Mouse (Mus musculus) embryonic facial prominence, embryonic 10.5 days (tissue): ENCODE results near the gene Cfc1. TPM values are rescaled to one million over a fixed set of nuclear protein-coding genes. Genes with fewer than 3 reads are reported as not detected.
"Not testable (repeated sequence)": the region's sequence is repeated elsewhere in the genome, so short reads cannot be mapped to it uniquely, and the experiment has no call there.

ENCODE experiments used
- DNase-seq: peaks from one replicate; pipeline ENCODE4 v3.0.0-alpha.2; 2017; ENCODE audit warnings: low spot score
- H3K27ac ChIP-seq: fragments of 300-500 bp; sonication (generic); replicated peaks from 2 replicates; pipeline ENCODE4 v1.5.1; 2016; ENCODE audit warnings: mild to moderate bottlenecking
- H3K27me3 ChIP-seq: fragments of 300-500 bp; sonication (generic); replicated peaks from 2 replicates; pipeline ENCODE4 v1.6.1; 2016; ENCODE audit warnings: low read depth, mild to moderate bottlenecking; ENCODE audit not compliant: poor library complexity, severe bottlenecking
- H3K36me3 ChIP-seq: fragments of 300-500 bp; sonication (generic); replicated peaks from 2 replicates; pipeline ENCODE4 v1.6.1; 2016; ENCODE audit warnings: mild to moderate bottlenecking, moderate library complexity
- H3K4me1 ChIP-seq: fragments of 300-500 bp; sonication (generic); 2 replicates; pipeline ENCODE4 v1.6.1; 2016
- H3K4me3 ChIP-seq: fragments of 300-500 bp; sonication (generic); 2 replicates; pipeline ENCODE4 v1.5.1; 2016; ENCODE audit warnings: mild to moderate bottlenecking, moderate library complexity
- H3K9me3 ChIP-seq: fragments of 300-500 bp; sonication (generic); 2 replicates; pipeline ENCODE4 v1.6.1; 2016; ENCODE audit warnings: mild to moderate bottlenecking
- WGBS: fragments of 180-500 bp; shearing (Covaris S2); methylation state at CpG from one replicate; pipeline ENCODE4 v1.1.7; 2016; 5-methylcytosine and 5-hydroxymethylcytosine counted together
- polyA plus RNA-seq: library from polyadenylated mRNA; unstranded; fragments of >200 nt; fragmentation: Nextera tagmentation; extraction: Ambion mirVana; gene quantifications from 2 replicates; pipeline ENCODE4 v1.2.1, GENCODE M21; 2016

Cfc1 gene
- polyA plus RNA-seq, 1 experiment from 2014 or later = 0.29 TPM

DNA sequence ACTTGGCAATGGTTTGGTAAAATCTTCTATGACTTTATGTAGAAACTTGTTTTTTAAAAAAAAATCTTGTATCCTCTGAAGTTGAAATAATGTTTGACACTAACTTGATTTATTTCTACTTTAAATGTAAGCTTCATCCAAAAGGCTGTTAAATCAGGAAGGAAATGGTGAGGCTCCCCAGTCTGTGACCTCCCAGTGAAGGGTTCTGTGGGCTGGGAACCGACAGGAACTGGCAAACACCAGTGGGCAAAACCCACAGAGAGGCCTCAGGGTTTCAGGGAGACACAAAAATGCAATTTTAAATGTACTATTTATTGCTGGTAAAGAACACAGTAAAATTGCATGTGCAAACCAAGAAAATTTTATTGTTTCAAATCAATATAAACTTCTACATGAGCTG is 17.7 kb upstream of the Cfc1 start:
- not testable (repeated sequence) for H3K4me1 ChIP-seq, H3K4me3 ChIP-seq, H3K27me3 ChIP-seq, H3K27ac ChIP-seq, DNase-seq, H3K9me3 ChIP-seq, H3K36me3 ChIP-seq
- 74% methylated on average over 1 of the region's 1 CpGs for WGBS

GRCm38 (mm10) chr1:34518259-34518658 is 17.2 kb upstream of the Cfc1 start:
- H3K36me3 ChIP-seq = no peaks in the 10 kb centered on the region
- H3K27me3 ChIP-seq = no peaks in the 10 kb centered on the region
- no peak for DNase-seq
- no peaks in the 10 kb centered on the region for H3K9me3 ChIP-seq
- 63% methylated on average over 1 of the region's 1 CpGs for WGBS
- H3K4me3 ChIP-seq = no peak overlapping the region
- H3K4me1 ChIP-seq = no peaks in the 10 kb centered on the region
- H3K27ac ChIP-seq = no peak overlapping the region

DNA sequence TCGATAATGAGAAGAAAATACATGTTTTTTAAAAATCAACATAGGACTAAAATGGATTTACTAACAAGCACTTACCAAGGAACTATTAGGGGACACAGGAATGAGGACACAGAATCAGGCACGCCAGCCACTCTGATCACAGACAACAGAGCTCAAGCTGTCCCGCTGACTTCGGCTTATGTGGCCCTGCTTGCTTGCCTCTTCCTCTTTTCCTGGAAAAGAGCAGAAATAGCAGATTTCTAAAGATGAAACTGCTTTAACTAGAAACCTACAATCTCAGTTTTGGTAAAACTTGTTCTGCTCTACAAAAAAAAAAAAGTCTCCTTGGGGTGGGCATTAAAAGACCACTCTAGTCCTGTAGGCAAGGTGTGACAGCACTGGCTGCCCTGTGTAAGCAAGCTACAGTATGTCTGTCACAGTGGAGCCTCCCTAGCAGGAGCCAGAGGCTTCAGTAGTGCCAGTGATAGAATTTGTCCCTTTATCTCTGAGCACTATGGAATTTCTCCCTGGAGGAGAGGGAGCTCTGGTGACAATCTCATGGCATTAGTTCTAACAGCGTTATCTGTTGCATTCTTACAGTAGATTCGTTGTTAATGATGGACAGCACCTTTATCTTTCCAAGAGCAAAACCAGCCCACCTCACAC is 13.1 kb upstream of the Cfc1 start:
- H3K27me3 ChIP-seq = no peaks in the 10 kb centered on the region
- no peak overlapping the region for H3K4me3 ChIP-seq
- WGBS = 87% methylated on average over 6 of the region's 6 CpGs
- no peaks in the 10 kb centered on the region for H3K36me3 ChIP-seq
- no peak for DNase-seq
- H3K9me3 ChIP-seq = no peaks in the 10 kb centered on the region
- H3K4me1 ChIP-seq = no peaks in the 10 kb centered on the region
- no peak overlapping the region for H3K27ac ChIP-seq

- WGBS = 87% methylated on average over 3 of the region's 3 CpGs
- DNase-seq = no peak
- no peaks in the 10 kb centered on the region for H3K36me3 ChIP-seq
These were observed 12.6 kb upstream of the Cfc1 start for GRCm38 (mm10) chr1:34522850-34523244.

DNA sequence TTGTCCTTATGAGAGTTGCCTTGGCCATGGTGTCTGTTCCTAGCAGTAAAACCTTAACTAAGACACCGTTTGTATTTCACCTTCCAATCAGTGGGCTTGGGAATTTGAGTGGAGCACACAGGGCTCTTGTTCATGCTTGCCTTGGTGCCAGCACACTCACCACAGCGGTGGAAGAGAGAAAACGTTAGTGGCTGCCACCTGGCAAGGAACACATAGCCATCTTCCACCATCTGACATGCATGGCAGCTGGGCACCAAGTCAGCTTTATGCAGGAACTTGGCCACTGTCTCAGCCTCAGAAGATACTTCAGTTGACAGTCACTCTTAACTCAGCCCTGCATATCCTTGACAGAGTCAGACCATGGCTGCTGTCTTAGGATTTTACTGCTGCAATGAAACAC is 11.8 kb upstream of the Cfc1 start:
- Histone ChIP-seq H3K36me3 (no peaks in the 10 kb centered on the region), H3K9me3 (no peaks in the 10 kb centered on the region), H3K4me3 (no peak overlapping the region), H3K4me1 (no peaks in the 10 kb centered on the region), H3K27ac (no peak overlapping the region), H3K27me3 (no peaks in the 10 kb centered on the region)
- WGBS = 88% methylated on average over 3 of the region's 3 CpGs
- DNase-seq = no peak

More at GRCm38 (mm10) chr1:34522850-34523244, 12.6 kb upstream of the Cfc1 start:
- no peak overlapping the region for H3K4me3 ChIP-seq
- no peaks in the 10 kb centered on the region for H3K4me1 ChIP-seq
- H3K27me3 ChIP-seq = no peaks in the 10 kb centered on the region
- H3K9me3 ChIP-seq = no peaks in the 10 kb centered on the region
- no peak overlapping the region for H3K27ac ChIP-seq

DNA sequence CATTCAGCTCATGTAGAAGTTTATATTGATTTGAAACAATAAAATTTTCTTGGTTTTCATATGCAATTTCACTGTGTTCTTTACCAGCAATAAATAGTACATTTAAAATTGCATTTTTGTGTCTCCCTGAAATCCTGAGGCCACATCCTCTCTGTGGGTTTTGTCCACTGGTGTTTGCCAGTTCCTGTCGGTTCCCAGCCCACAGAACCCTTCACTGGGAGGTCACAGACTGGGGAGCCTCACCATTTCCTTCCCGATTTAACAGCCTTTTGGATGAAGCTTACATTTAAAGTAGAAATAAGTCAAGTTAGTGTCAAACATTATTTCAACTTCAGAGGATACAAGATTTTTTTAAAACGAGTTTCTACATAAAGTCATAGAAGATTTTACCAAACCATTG is 874 bp upstream of the Cfc1 start:
- H3K9me3 ChIP-seq, H3K4me1 ChIP-seq, DNase-seq, H3K36me3 ChIP-seq, H3K27ac ChIP-seq, H3K4me3 ChIP-seq: not testable (repeated sequence)
- peaks cover 44% of the 10 kb centered on the region for H3K27me3 ChIP-seq
- 57% methylated on average over 3 of the region's 3 CpGs for WGBS

DNA sequence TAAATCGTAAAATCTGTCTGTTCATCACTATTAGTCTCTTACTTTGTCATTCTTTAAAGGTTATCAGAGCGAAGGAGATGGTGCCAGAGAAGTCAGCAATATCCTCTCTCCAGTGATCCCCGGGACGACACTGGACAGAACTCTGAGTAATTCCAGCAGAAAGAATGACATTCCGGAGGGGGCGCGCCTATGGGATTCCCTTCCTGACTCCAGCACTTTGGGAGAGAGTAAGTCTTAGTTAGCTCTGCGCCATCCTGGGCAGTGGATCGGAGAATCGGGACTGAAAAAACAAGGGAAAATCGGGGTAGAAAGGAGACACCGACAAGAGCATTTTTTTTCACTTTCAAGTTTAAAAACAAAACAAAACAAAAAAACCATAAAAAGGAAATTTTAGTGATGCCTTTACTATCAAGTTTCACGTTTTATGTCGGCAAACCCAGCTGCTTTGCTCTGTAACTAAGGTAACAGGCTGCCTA is 881 bp downstream of the Cfc1 start:
- H3K4me3 ChIP-seq = peak overlapping the region; percentile 40
- 2% methylated on average over 14 of the region's 14 CpGs for WGBS
- peaks cover 44% of the 10 kb centered on the region for H3K27me3 ChIP-seq
- H3K4me1 ChIP-seq = peaks cover 8% of the 10 kb centered on the region
- H3K27ac ChIP-seq = no peak overlapping the region
- no peaks in the 10 kb centered on the region for H3K36me3 ChIP-seq
- peak; percentile 18 for DNase-seq
- no peaks in the 10 kb centered on the region for H3K9me3 ChIP-seq

- no peak overlapping the region for H3K27ac ChIP-seq
- 3% methylated on average over 16 of the region's 16 CpGs for whole genome bisulfite sequencing
- H3K9me3 ChIP-seq = no peaks in the 10 kb centered on the region
- peaks cover 8% of the 10 kb centered on the region for H3K4me1 ChIP-seq
- H3K4me3 ChIP-seq = peak overlapping the region; percentile 40
- H3K36me3 ChIP-seq = no peaks in the 10 kb centered on the region
- peak; percentile 50 for DNase-seq
- peaks cover 44% of the 10 kb centered on the region for H3K27me3 ChIP-seq
These were observed 1.5 kb downstream of the Cfc1 start for GRCm38 (mm10) chr1:34536767-34537485.

GRCm38 (mm10) chr1:34547074-34547473 is 11.6 kb downstream of the Cfc1 start:
- Histone ChIP-seq H3K27me3 (no peaks in the 10 kb centered on the region), H3K4me3 (no peak overlapping the region), H3K9me3 (no peaks in the 10 kb centered on the region), H3K4me1 (no peaks in the 10 kb centered on the region), H3K36me3 (no peaks in the 10 kb centered on the region), H3K27ac (no peak overlapping the region)
- WGBS = 85% methylated on average over 1 of the region's 1 CpGs
- DNase-seq = no peak

DNA sequence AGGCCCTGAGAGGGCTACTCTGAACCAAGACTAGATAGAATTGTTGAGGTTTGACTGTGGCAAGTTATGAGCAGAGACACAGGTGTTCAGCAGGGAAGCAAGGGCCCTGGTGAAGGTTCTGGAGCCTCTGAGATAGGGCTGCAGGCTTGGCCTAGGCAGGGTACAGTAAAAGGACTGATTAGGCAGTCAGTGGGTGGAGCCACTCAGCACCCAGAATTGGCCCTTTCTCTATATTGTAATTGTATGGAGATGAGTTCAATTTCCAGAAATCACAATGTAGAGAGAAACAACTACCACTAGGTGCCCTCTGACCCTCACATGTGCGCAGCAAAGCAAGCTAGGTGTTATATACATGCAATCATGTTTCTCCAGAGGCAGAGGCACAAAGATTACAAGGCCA is 18.2 kb downstream of the Cfc1 start:
- H3K4me3 ChIP-seq = no peak overlapping the region
- H3K27ac ChIP-seq = no peak overlapping the region
- H3K36me3 ChIP-seq = no peaks in the 10 kb centered on the region
- 79% methylated on average over 1 of the region's 1 CpGs for WGBS
- no peak for DNase-seq
- H3K4me1 ChIP-seq = no peaks in the 10 kb centered on the region
- H3K9me3 ChIP-seq = no peaks in the 10 kb centered on the region
- no peaks in the 10 kb centered on the region for H3K27me3 ChIP-seq

GRCm38 (mm10) chr1:34554275-34554674 is 18.8 kb downstream of the Cfc1 start:
- 86% methylated on average over 7 of the region's 7 CpGs for WGBS
- Histone ChIP-seq H3K4me3 (no peak overlapping the region), H3K27ac (no peak overlapping the region), H3K36me3 (no peaks in the 10 kb centered on the region), H3K4me1 (no peaks in the 10 kb centered on the region), H3K27me3 (no peaks in the 10 kb centered on the region), H3K9me3 (no peaks in the 10 kb centered on the region)
- no peak for DNase-seq

DNA sequence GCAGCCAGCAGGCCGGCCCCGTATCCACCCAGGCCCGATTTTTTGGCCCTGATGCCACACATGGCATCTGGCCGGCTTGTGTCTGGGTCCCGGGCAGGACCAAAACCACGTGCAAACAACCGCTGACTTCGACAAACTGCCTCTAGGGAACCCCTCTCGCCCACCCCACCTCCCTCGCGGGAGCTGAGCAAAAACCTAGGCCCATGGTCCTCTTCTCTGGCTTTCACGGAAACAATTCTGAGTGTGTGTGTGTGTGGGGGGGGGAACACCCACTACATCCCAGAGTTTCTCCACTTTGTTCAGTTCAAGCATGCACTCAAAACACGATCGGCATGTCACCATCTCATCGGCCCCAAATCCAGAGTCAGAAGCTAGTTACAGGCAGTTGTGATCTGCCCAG is 25.4 kb downstream of the Cfc1 start, which contains the start of gene Prss40:
TSS of gene Prss40 (minus strand) at position 101 of the 400 bp plus-strand sequence.
- Histone ChIP-seq H3K27ac (no peak within 1 kb of the TSS), H3K36me3 (no peaks in the 10 kb centered on the region), H3K9me3 (no peaks in the 10 kb centered on the region), H3K4me3 (no peak within 1 kb of the TSS), H3K27me3 (no peaks in the 10 kb centered on the region), H3K4me1 (no peaks in the 10 kb centered on the region)
- 87% methylated on average over 15 of the region's 15 CpGs for WGBS
- no peak for DNase-seq

DNA sequence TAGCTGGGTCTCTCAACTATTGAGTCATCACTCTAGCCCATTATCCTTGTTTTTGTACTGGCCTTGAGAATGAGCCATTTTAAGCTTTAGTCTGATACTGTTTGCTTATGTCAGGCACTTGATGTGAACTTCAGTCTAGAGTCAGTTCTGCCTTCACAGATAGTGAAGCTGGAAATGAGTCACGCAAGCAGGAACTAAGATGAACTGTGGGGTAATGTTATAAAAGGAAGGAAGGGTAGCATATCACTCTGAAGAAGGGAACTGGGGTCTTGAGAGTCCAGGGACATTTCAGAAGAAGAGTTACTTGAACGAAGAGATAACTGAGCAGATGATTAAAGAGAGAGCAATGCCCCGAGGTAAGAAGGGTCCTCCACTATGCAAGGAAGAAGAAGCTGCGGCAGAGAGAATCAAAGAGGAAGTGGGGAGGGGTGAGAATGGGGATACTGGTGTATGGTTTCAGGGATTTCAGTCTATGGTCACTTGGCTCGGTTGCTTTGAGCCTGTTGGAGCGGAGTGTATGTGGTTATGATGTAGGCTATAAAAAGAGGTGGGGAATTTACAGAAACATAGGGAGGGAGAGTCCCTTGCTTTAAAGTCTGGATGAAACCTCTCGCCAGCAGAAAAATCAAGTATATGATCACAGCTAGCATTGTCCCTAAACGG is 29.1 kb downstream of the Cfc1 start:
- H3K36me3 ChIP-seq = no peaks in the 10 kb centered on the region
- H3K4me1 ChIP-seq = no peaks in the 10 kb centered on the region
- WGBS = 73% methylated on average over 8 of the region's 8 CpGs
- no peaks in the 10 kb centered on the region for H3K27me3 ChIP-seq
- DNase-seq = no peak
- H3K4me3 ChIP-seq = no peak overlapping the region
- H3K27ac ChIP-seq = no peak overlapping the region
- H3K9me3 ChIP-seq = no peaks in the 10 kb centered on the region
